Mouse (Mus musculus): Measurements from ENCODE around the gene Axin2.
"Not testable (repeated sequence)": the region's sequence is repeated elsewhere in the genome, so short reads cannot be mapped to it uniquely, and the experiment has no call there.

The Axin2 gene

DNA sequence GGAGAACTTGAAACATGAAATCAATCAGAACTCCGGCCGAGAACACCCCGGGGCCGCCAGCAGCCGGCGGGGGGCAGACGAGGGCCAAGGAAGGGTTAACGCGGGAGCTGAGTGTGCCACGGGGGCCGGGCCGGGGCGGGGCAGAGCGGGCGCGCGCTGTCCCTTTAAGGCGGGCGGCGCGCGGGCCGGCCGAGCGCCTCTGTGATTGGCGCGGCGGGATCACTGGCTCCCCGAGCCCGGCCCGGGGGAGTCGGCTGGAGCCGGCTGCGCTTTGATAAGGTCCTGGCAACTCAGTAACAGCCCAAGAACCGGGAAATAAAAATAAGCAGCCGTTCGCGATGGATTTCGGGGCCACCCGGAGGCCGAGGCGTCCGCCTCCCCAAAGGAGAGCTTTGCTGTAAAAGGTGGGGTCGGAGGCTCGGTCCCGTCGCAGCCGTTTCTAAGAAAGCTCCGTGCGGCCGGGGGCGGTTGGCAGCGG is at the start of gene Axin2:
Axin2 (plus strand) TSS at position 192 of the 478 bp plus-strand sequence.
- DNase-seq (ENCODE audit: low spot score): peak; percentile 82

DNA sequence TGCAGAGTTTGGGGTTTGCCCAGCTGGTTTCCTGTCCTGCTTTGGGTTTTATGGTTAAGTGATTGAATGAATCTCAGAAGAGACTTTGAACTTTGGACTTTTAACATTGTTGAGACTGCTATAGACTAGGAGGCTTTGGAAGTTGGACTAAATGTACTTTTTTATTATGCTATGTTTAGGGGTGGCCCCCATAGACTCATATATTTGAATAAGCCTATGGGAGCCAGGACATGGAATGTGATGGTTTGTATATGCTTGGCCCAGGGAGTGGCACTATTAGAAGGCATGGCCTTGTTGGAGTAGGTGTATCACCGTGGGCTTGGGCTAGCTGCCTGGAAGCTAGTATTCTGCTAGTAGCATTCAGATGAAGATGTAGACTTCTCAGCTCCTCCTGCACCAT is 48.9 kb upstream of the Axin2 start:
- not testable (repeated sequence) for DNase-seq (ENCODE audit: low spot score)

DNA sequence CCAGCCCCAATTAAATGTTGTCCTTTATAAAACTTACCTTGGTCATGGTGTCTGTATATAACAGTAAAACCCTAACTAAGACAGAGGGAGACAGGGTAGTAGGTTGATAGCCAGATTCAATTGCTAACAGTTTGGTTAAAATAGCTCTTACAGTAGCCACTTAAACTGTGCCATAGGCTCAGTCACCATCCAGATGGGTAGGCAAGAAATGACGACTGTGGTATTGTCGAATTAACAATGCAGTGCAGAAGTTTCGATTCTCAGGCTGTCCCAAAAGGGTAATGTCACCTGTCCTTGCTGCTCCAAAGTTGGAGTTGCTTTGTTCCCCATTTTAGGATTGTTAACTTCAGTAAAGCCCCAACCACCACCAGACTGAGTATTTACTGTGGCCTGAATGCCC is 48.4 kb upstream of the Axin2 start:
- DNase-seq (ENCODE audit: low spot score): no peak

DNA sequence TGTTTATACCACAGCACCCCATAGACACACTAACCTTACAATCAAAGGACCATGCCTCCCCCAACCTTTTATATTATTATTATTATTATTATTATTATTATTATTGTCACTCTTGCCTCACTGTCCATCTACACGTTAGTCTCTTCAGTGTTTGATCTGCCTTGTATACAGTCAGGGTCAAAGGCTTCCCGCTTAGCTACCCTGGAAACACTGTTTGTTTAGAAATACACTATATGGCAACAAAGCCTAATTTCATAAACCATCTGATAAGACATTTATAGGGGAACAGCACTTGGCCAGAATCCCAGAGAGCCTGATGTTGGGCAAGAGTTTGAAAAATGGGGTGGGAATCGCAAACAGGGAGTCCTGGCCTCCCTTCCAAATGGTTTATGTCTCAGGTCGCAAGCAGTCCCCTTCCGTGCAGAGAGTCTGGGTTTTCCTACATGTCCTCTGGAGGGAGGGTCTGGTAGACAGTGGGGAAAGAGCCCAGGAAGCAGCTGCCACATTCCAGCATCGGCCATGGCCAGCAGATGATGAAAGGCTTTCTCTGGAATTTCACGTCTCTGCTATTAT is 43.4 kb upstream of the Axin2 start:
- peak; percentile 26 for DNase-seq (ENCODE audit: low spot score)

DNA sequence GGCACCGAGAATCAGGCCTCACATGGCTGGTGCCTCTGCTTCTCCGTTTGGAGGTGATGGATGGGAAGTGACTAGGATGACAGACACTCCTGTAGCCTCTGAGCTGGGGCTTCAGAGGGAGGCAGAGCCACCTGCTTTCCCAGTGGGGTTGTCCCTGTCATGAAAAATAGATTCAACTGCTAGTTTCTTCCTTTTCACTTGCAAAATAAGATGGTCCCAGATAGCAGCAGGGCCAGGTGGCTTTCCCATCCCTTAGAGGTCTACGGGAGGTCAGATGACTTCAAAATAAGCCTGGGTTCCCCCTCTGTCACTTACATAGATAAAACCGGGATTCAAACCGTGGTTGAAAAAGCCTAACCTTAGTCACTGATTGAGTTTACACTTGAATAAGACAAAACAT is 42.6 kb upstream of the Axin2 start:
- no peak for DNase-seq (ENCODE audit: low spot score)

DNA sequence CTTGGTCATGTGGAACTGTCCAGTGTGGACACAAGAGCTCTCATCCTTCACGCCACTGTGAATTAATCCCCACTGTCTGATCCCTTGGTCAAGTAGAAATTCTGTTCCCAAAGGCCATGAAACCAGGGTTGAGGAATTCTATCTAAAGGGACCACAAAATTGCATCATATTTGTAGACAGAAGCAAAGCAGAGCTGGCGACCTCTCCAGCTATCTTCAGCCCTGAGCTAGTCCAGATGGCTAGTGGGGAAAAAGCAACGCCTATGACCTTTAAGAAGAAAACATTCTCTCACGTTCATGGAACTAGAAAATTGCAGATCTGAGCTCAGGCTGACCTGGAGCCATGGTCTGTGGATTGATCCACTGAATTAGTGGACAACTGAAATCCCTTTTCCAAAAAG is 39.6 kb upstream of the Axin2 start:
- no peak for DNase-seq (ENCODE audit: low spot score)

DNA sequence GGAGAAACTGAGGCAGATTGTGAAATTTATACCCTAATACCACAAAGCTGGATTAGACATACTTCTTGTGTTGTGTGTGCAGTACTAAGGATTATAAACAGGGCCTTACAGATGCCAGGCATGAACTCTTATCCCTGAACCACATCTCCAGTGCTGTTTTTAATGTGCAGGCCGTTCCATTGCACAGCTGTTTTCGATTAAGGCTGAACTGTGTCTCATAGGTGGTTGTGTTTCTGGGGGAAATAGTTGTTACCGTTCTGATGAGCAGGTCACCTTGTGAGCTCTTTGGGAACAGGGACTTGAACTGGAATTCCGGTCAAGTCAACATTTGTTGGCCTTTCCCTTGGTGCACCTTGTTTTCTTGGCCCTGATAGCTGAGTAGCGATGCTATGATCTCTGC is 38.5 kb upstream of the Axin2 start:
- no peak for DNase-seq (ENCODE audit: low spot score)

DNA sequence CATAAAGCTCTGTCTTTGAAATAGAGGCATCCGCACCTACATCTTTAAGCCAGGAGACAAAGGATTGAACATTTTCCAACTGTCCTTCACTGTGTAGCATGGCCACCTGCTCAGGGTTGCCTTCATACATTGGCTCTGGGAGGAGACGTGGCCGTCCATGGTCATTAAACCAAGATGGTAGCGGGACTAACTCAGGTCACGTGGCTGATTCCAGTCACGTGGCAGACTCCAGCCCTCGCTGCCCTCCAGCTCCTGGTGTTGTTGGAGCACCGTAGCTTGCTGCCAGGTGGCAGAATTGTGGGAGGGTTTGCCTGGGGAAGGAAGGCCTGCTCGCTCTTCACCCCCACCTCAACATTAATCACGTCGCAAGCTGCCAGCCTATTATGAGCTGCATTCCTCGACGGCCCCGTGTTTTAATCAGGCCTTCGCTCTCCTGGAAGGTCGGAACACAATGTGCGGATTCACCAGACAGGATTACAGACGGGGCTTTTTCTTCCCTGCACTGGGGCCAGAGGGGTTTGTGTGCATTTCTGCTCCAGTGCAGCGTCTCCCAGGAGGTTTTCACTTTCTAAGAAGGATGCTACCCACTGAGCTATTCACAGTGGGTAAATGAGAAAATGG is 34.8 kb upstream of the Axin2 start:
- DNase-seq (ENCODE audit: low spot score): no peak

DNA sequence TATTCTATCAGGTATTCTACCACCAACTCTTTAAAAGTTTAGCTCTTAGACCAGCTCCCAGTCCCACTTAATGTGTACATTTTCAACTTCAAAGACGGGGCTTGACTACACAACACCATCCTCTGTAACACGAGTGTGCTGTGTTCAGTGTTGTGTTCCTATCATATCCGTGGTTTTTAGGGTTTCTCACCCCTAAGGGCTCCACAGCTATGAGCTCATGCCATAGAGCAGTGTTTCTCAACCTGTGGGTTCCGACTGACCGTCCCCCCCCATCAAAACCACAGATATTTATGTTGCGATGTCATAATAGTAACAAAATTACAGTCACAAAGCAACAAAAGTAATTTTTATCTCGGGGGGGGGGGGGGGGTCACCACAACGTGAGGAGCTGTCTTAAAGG is 34.1 kb upstream of the Axin2 start:
- no peak for DNase-seq (ENCODE audit: low spot score)

DNA sequence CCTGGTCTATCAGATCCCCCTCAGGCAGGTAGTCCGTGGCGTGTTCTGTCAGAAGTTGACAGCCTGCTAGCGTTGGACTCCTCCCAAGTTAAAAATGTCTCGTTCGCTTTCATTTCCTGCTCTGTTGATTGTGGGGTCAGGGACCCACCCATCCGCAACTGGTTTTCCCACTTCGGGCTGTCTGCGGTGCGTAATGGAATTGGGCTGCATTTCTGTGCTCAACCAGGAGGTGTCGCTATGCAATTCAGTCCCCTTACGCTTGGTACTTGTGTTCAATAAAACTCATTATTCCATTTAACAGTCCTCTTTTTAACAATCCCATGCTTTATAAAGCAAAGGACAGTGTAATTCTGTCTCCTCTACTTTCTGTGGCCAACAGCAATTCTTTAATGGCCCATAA is 31.0 kb upstream of the Axin2 start:
- no peak for DNase-seq (ENCODE audit: low spot score)

DNA sequence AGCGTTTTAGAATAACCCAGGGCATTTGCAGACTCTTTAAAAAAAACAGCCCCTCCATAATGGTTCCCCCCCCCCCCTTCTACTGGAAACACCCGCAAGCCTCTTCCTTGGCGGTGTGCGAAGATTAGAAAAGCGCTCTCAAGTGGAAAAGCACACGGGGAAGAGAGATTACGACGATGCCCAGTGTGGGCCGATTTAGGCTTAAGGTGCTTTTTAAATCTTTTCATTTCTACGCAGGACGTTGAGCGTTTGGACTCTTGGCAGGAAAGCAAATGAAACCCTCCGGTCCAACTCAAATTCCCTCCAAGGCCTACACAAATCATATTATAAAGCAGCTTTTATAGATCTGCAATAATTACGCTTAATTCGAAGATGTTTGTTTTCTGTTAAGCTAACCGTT is 29.6 kb upstream of the Axin2 start:
- DNase-seq (ENCODE audit: low spot score): no peak

DNA sequence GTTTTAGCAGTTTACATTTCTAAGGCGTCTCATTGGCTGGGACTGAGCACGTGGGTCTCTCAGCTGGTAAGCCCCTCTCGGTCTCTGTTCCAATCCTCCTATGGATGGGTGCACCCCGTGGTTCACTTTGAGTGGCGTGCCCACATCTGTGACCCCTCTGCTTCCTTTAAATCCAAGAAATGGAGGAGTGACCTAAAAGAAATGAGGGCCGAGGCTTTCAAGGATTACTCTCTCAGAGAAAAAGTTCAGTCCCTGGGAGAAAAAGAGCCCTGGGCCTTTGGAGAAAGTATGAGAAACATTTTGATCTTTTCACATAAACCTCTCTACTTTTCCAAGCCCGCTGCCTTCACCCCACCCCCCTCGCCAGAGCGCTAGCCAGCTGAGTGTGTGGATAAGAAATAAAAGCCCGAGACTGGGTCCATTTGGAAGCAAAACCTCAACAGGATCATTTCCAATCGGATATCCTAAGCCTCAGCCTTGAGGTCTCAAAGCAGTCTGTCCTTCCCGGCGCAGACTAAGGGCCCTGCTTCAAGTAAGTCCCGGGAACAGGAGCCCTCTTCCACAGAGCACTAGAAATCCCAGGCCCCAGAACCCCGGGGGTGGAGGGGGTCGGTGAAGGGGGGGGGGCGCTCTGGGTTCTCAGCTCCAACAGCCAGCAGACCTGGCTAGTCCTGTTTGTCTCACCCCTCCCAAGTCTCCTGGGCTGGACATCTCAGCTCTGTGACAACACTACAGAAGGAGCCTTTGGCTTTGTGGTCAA is 28.9 kb upstream of the Axin2 start:
- peak; percentile 19 for DNase-seq (ENCODE audit: low spot score)

DNA sequence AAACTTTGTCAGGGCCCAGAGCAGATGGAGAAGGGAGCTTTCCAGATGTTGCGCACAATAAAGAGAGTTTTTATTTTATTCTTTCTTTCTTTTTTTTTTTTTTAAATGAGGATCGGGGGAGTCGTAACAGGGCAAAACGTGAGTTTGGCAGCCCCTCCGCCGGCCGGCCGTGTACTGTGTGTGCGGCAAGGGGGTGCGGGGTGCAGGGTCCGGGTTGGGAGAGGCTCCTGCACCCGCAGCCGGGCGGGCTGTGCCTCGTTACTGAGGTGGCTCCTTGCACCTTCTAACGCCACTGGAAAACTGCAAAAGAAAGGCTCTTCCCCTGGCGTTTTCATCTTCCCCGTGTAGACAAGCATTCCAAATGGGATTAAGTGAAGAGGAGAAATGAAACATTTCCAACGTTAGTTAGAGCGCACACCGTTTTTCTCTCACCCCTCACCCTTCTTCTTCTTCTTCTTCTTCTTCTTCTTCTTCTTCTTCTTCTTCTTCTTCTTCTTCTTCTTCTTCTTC is 28.2 kb upstream of the Axin2 start:
- DNase-seq (ENCODE audit: low spot score): no peak

DNA sequence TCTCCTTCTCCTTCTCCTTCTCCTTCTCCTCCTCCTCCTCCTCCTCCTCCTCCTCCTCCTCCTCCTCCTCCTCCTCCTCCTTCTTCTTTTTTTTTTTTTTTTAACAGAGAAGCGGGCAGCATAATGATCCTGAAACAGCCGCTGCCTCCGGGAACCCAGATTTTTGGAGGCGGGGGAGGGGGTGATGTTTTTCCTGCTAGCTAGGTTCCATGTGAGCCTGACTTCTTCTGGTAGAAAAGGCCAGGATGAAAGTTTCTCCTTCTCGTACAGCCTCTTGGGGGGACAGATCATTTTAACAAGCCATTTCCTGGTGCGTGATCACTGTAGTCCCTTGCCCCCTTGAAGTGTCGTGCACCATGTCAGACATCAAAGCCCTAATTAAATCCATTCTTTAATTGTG is 27.7 kb upstream of the Axin2 start:
- DNase-seq (ENCODE audit: low spot score): no peak

DNA sequence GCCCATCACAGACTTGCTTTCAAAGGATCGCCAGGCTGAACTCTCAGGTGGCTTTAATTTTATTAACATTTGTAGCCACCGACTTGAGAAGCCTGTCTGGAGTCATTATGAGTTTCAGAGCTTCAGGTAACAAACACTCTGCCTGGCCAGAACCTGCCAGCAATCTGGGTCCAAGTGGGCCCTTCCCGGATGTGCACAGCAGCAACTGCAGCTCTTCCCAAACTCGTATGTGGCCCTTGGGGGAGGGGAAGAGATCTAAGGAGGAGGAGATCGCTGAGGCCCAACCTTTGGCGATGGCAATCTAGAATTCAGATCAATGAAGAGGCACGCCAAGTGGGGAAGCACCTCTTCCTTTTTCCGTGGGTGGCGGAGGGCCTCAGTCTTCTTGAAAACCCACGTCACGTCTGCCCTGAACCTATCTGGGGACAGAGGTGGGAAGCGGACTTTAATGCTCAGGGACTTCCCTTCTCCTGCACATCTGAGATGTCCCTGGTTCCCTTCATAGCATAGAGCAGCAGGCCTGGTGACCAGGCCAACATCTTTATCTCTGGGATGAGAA is 26.8 kb upstream of the Axin2 start:
- DNase-seq (ENCODE audit: low spot score): no peak

DNA sequence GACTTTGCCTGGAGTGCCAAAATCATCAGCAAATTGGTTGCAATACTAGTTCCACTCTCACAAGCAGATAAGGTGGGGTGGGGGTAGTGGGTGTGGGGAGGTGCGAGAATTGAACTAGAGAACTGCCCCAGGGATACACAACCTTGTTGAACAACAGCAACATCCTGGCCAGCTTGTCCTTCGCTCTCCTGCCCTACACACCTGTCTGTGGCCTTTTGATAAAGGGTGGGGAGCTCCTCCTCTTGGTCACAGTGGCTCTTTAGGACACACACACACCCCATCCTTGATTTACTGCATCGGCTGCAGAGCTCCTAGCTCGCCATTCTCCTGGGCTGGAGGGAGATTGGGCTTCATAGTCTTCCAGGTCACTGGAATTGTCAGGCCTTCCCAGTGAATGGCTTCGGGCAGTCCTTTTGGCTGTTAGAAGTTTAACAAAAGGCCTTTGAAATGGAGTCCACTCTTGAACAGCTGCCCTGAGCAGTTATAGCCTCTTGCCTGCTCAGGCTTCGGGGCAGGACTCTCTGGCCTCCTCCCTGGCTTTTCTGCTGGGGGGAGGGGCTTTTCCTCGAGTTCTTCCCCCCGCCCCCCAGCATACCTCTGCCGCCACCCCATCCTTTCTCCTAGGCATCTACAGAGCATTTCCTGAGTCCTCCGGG is 26.2 kb upstream of the Axin2 start:
- no peak for DNase-seq (ENCODE audit: low spot score)

DNA sequence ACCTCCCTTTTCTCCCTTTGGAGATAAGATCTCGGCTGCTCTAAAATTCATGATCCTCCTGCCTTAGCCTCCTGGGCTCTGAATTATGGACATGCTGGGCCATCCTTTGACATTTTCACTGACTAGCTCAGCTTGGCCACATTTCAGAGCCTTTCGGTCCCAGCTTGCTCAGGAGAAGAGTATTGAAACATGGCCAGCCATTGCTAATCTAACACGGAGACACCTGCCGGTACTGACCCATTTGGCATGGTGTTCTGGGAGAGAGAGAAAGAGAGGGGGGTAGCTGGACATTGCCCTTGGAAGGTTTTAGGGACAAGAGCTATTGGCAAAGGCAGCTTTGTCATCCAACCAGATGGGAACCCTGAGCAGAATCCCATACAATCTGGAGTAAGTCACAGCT is 23.1 kb upstream of the Axin2 start:
- no peak for DNase-seq (ENCODE audit: low spot score)

DNA sequence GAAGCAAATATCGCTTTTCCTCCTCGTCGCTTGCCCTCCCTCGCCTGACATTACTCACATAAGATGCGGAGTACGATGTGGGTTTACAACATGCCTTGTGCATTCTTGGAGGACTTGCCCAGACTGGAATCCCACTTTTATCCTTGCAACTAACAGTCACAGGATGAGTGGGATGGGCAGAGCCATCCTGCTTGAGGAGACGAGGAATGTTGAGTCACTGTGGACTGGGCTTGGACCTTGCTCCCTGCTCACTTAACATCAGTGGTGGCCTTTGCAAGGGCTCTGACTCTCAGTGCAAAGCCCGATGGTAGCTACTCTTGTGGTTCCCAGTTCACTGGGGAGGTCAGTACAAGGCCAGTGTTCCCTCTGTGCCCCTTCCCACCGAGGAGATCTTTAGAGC is 22.1 kb upstream of the Axin2 start:
- no peak for DNase-seq (ENCODE audit: low spot score)

DNA sequence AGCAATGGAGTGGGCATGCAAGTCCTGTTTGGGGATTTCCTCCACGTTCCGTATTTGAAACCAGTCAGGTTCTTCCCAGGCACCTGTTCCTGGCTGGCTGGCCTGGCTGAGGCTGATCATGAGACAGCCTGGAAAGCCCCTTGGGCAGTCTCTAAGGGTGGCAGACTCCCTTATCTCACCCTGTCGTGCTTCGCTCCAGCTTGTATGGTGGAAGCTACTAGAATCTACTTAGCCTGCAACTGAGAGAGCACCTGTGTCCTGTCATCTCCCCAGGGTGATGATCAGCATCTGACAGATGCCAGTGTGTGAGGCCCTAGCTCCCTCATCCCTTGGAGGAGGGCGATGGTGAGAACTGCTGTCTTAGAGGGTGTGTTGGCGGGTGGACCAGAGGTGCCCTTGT is 21.7 kb upstream of the Axin2 start:
- DNase-seq (ENCODE audit: low spot score): no peak

DNA sequence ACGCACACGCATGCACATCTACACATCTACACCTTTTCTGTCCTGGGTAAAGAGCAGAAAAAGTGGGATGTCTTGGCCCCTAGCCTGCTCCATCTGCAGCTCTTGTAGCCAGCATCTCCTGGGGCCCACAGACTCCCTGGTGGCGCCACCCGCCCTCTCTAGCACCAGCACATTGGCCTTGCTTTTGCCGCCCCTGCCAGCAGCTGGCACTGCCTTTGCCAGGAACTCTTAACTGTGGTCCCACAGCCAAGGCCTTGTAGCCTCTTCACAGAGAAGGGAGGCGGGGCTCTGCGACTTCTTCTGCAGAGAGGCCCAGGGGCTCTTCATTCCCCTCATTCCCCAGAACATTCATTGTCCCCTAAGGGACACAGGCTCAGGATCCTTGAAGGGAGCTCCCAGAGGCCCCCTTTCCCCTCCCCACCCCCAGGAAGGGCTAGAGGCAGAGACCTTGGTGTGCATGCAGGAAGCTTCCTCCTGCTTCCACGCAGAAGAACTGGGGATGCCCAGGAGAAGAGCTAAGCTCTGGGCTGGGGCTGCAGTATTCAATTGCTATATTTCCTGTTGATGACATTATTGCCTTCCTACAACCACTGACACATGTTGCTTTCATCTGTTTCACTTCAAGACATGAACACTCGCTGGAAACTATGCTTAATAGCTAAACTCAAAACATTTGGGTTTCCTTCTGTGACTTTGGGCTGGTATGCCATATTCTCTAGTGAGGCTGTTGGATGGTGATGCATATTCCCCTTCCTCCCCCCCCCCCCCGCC is 19.2 kb upstream of the Axin2 start:
- DNase-seq (ENCODE audit: low spot score): no peak

DNA sequence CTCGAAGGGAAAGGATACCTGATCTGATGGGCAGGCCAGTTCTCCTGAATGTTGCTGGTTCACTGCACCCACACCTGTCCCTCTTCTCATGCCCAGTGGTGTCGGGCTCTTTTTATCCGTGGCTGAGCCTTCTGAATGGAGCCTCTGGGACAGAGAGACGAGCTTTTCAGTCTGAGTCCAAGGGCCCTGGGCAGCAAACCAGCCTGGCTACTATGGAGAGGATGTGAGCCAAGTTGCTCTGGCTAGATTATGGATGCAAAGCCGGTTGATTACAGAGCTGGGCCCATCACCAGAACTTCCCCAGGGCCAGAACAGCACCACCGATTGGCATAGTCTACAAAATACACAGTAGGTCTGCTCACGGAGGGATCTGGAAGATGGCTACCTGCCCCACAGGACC is 18.5 kb upstream of the Axin2 start:
- no peak for DNase-seq (ENCODE audit: low spot score)

DNA sequence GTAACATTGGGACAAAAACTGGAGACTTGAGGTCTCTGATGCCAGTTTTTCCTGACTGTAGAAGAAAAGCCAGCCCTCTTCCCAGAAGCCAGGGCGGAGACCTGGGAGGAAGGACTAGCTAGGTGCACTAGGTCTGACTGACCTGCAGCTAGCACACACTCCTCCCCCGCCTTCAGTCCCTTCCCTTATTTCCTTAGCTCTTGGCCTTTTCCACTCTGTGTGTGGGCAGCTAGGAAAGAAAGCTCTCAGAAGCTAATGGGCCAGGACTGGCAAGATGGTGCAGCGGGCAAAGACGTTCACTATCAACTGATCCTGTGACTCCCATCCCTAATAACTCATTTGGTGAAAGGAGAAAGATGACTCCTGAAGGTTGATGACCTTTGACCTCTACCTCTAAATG is 17.8 kb upstream of the Axin2 start:
- DNase-seq (ENCODE audit: low spot score): no peak
